Mouse (Mus musculus): ENCODE measurements at regions not wholly inside any gene's neighbourhood (a gene's known extent, or its start where the extent isn't known, plus 50 kb on each side); places are given as distances from the start of the nearest gene placed in this dataset.
"Not testable (repeated sequence)": the region's sequence is repeated elsewhere in the genome, so short reads cannot be mapped to it uniquely, and the experiment has no call there.

- not testable (repeated sequence) for TF ChIP-seq NELFE (IDR thresholded peaks at IDR 0.05; ENCODE audit: low read depth, low read length); MAX (IDR thresholded peaks at IDR 0.05; ENCODE audit: low read length); CTCF (conservative IDR thresholded peaks at IDR 0.05 in 1 of 2, IDR thresholded peaks at IDR 0.05 in 1 of 2; ENCODE audit: low read depth in 2 of 2, low read length in 2 of 2); MAZ (IDR thresholded peaks at IDR 0.05; ENCODE audit: low read depth, low read length); TBP (conservative IDR thresholded peaks at IDR 0.05; ENCODE audit: low read depth, low read length); E2F4 (IDR thresholded peaks at IDR 0.05; ENCODE audit: insufficient replicate concordance, low read depth, low read length); ZKSCAN1 (IDR thresholded peaks at IDR 0.05; ENCODE audit: borderline replicate concordance, low read depth, low read length); POLR2AphosphoS2 (IDR thresholded peaks at IDR 0.05; ENCODE audit: low read depth, low read length)
Measured at GRCm38 (mm10) chr5:12847207-12847606, 278.0 kb upstream of the Sema3a start.

Measured in CH12.LX (cell line).